Mouse (Mus musculus): ENCODE data around the gene Asic2.

DNA sequence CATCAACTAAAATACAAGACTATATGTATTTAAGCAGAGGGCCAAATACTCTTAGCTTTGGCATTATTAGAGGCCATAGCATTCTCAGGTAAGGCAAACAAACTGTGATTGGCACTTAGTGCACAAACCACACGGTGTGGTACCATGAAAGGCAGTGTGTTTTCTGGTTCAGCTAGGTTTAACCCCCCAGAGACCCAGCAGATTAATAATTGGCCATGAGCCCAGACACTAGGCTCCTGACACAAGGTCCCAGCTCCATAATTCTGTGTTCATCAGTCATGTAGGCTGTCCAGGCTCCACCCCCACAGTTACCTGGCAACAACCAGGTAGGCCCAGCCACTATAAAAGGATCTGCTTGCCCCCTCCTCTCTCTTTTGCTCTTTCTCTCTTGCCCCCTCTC lies 469.3 kb downstream of the Asic2 start:
- no peak for TF ChIP-seq POLR2A (IDR thresholded peaks at IDR 0.05; ENCODE audit: borderline replicate concordance, extremely low read depth, insufficient read depth, insufficient read length, poor library complexity, severe bottlenecking)
- no peak for TF ChIP-seq CTCF (IDR thresholded peaks at IDR 0.05; ENCODE audit: borderline replicate concordance, extremely low read depth, insufficient read depth, insufficient read length)

Measured in brain, embryonic 14.5 days (tissue).